Mouse (Mus musculus): ENCODE data around the gene Frmd6. TPM values are rescaled to one million over a fixed set of nuclear protein-coding genes. Genes with fewer than 3 reads are reported as not detected.

Gene Frmd6
- polyA plus RNA-seq (2012; fragmentation: generic; extraction: Trizol): 11.7 TPM

GRCm38 (mm10) chr12:70824729-70825650 is at the start of gene Frmd6:
TSS of gene Frmd6 (plus strand) at chr12:70825514.
- H3ac ChIP-seq (ENCODE audit: control insufficient read depth, insufficient read length): peak within 1 kb of the TSS; percentile 91
- peaks cover 41% of the 10 kb centered on the region for H3K79me2 ChIP-seq (ENCODE audit: control insufficient read depth, insufficient read depth)
- no peak for TF ChIP-seq E2F4 (IDR thresholded peaks at IDR 0.05; ENCODE audit: insufficient read depth)
- TF ChIP-seq POLR2AphosphoS2 (IDR thresholded peaks at IDR 0.05; ENCODE audit: insufficient read length, low read depth): peak; percentile 100
- TF ChIP-seq POLR2A (IDR thresholded peaks at IDR 0.05; ENCODE audit: insufficient read length, low read depth): peak; percentile 100
- TF ChIP-seq TCF3 (IDR thresholded peaks at IDR 0.05; ENCODE audit: insufficient read length, low read depth): peak; percentile 64
- peak in 2 of 3 experiments; percentile 45 to 88 for TF ChIP-seq MYOD1 (IDR thresholded peaks at IDR 0.05; ENCODE audit: control insufficient read depth in 1 of 3, insufficient read length in 2 of 3, low read depth in 2 of 3)
- TF ChIP-seq SRF (IDR thresholded peaks at IDR 0.05; ENCODE audit: control insufficient read depth, insufficient read length, low read depth): peak; percentile 29
- peak; percentile 40 for TF ChIP-seq REST (IDR thresholded peaks at IDR 0.05; ENCODE audit: insufficient read depth, insufficient read length)
- no peak for TF ChIP-seq CEBPB (IDR thresholded peaks at IDR 0.05; ENCODE audit: insufficient read depth, poor library complexity, severe bottlenecking)
- TF ChIP-seq MYOG (IDR thresholded peaks at IDR 0.05; ENCODE audit: control insufficient read depth in 1 of 3, insufficient read depth in 1 of 3, insufficient read length in 2 of 3, low read depth in 2 of 3): peak in 2 of 3 experiments; percentile 42 to 76
- no peak for TF ChIP-seq MAX (IDR thresholded peaks at IDR 0.05; ENCODE audit: low read depth)
- TF ChIP-seq USF1 (IDR thresholded peaks at IDR 0.05; ENCODE audit: low read depth): no peak

GRCm38 (mm10) chr12:70775609-70776008 is 49.7 kb upstream of the Frmd6 start:
- H3K36me3 ChIP-seq (ENCODE audit: control insufficient read depth, insufficient read depth): no peaks in the 10 kb centered on the region
- no peak overlapping the region for H3K4me2 ChIP-seq (ENCODE audit: low read depth)
- H3K79me2 ChIP-seq (ENCODE audit: control insufficient read depth, insufficient read depth): no peaks in the 10 kb centered on the region
- no peak overlapping the region for H3ac ChIP-seq (ENCODE audit: control insufficient read depth, insufficient read length)
- H3K4me3 ChIP-seq: no peak overlapping the region
- TF ChIP-seq SRF (IDR thresholded peaks at IDR 0.05; ENCODE audit: control insufficient read depth, insufficient read length, low read depth): no peak
- TF ChIP-seq POLR2A (IDR thresholded peaks at IDR 0.05; ENCODE audit: insufficient read length, low read depth): no peak
- no peak for TF ChIP-seq E2F4 (IDR thresholded peaks at IDR 0.05; ENCODE audit: insufficient read depth)
- no peak for TF ChIP-seq REST (IDR thresholded peaks at IDR 0.05; ENCODE audit: insufficient read depth, insufficient read length)
- TF ChIP-seq CEBPB (IDR thresholded peaks at IDR 0.05; ENCODE audit: insufficient read depth, poor library complexity, severe bottlenecking): no peak
- no peak for TF ChIP-seq TCF12 (IDR thresholded peaks at IDR 0.05; ENCODE audit: insufficient read depth, poor library complexity, severe bottlenecking)
- no peak for TF ChIP-seq MAX (IDR thresholded peaks at IDR 0.05; ENCODE audit: low read depth)
- TF ChIP-seq MYOD1 (IDR thresholded peaks at IDR 0.05; ENCODE audit: control insufficient read depth in 1 of 3, insufficient read length in 2 of 3, low read depth in 2 of 3): no peak
- no peak for TF ChIP-seq USF1 (IDR thresholded peaks at IDR 0.05; ENCODE audit: low read depth)
- no peak for TF ChIP-seq MYOG (IDR thresholded peaks at IDR 0.05; ENCODE audit: control insufficient read depth in 1 of 3, insufficient read depth in 1 of 3, insufficient read length in 2 of 3, low read depth in 2 of 3)
- TF ChIP-seq POLR2AphosphoS2 (IDR thresholded peaks at IDR 0.05; ENCODE audit: insufficient read length, low read depth): no peak
- TF ChIP-seq TCF3 (IDR thresholded peaks at IDR 0.05; ENCODE audit: insufficient read length, low read depth): no peak
- H3K27me3 ChIP-seq (ENCODE audit: control insufficient read depth, insufficient read depth, insufficient read length): no peaks in the 10 kb centered on the region

More at GRCm38 (mm10) chr12:70824729-70825650, at the start of gene Frmd6:
- Histone ChIP-seq H3K4me2 (ENCODE audit: low read depth) (peak within 1 kb of the TSS; percentile 96), H3K36me3 (ENCODE audit: control insufficient read depth, insufficient read depth) (no peaks in the 10 kb centered on the region), H3K27me3 (ENCODE audit: control insufficient read depth, insufficient read depth, insufficient read length) (no peaks in the 10 kb centered on the region), H3K4me3 (peak within 1 kb of the TSS; percentile 84)

- H3K36me3 ChIP-seq (ENCODE audit: control insufficient read depth, insufficient read depth): no peaks in the 10 kb centered on the region
- H3ac ChIP-seq (ENCODE audit: control insufficient read depth, insufficient read length): no peak overlapping the region
- no peaks in the 10 kb centered on the region for H3K79me2 ChIP-seq (ENCODE audit: control insufficient read depth, insufficient read depth)
- H3K27me3 ChIP-seq (ENCODE audit: control insufficient read depth, insufficient read depth, insufficient read length): no peaks in the 10 kb centered on the region
- no peak overlapping the region for H3K4me2 ChIP-seq (ENCODE audit: low read depth)
- TF ChIP-seq POLR2AphosphoS2 (IDR thresholded peaks at IDR 0.05; ENCODE audit: insufficient read length, low read depth) (no peak), MYOG (IDR thresholded peaks at IDR 0.05; ENCODE audit: control insufficient read depth in 1 of 3, insufficient read depth in 1 of 3, insufficient read length in 2 of 3, low read depth in 2 of 3) (no peak), REST (IDR thresholded peaks at IDR 0.05; ENCODE audit: insufficient read depth, insufficient read length) (no peak)
- H3K4me3 ChIP-seq: no peak overlapping the region
These were observed 48.6 kb upstream of the Frmd6 start for GRCm38 (mm10) chr12:70776683-70777082.

- no peaks in the 10 kb centered on the region for H3K79me2 ChIP-seq (ENCODE audit: control insufficient read depth, insufficient read depth)
- no peak for TF ChIP-seq CEBPB (IDR thresholded peaks at IDR 0.05; ENCODE audit: insufficient read depth, poor library complexity, severe bottlenecking)
- TF ChIP-seq POLR2A (IDR thresholded peaks at IDR 0.05; ENCODE audit: insufficient read length, low read depth): no peak
- no peak for TF ChIP-seq POLR2AphosphoS2 (IDR thresholded peaks at IDR 0.05; ENCODE audit: insufficient read length, low read depth)
- no peak for TF ChIP-seq MYOG (IDR thresholded peaks at IDR 0.05; ENCODE audit: control insufficient read depth in 1 of 3, insufficient read depth in 1 of 3, insufficient read length in 2 of 3, low read depth in 2 of 3)
- TF ChIP-seq SRF (IDR thresholded peaks at IDR 0.05; ENCODE audit: control insufficient read depth, insufficient read length, low read depth): no peak
- TF ChIP-seq MAX (IDR thresholded peaks at IDR 0.05; ENCODE audit: low read depth): no peak
- TF ChIP-seq TCF12 (IDR thresholded peaks at IDR 0.05; ENCODE audit: insufficient read depth, poor library complexity, severe bottlenecking): no peak
- TF ChIP-seq MYOD1 (IDR thresholded peaks at IDR 0.05; ENCODE audit: control insufficient read depth in 1 of 3, insufficient read length in 2 of 3, low read depth in 2 of 3): no peak
- TF ChIP-seq REST (IDR thresholded peaks at IDR 0.05; ENCODE audit: insufficient read depth, insufficient read length): no peak
- no peak for TF ChIP-seq TCF3 (IDR thresholded peaks at IDR 0.05; ENCODE audit: insufficient read length, low read depth)
- no peak for TF ChIP-seq USF1 (IDR thresholded peaks at IDR 0.05; ENCODE audit: low read depth)
- no peak for TF ChIP-seq E2F4 (IDR thresholded peaks at IDR 0.05; ENCODE audit: insufficient read depth)
- no peaks in the 10 kb centered on the region for H3K36me3 ChIP-seq (ENCODE audit: control insufficient read depth, insufficient read depth)
- H3K27me3 ChIP-seq (ENCODE audit: control insufficient read depth, insufficient read depth, insufficient read length): no peaks in the 10 kb centered on the region
- no peak overlapping the region for H3ac ChIP-seq (ENCODE audit: control insufficient read depth, insufficient read length)
- H3K4me2 ChIP-seq (ENCODE audit: low read depth): no peak overlapping the region
- no peak overlapping the region for H3K4me3 ChIP-seq
These were observed 47.8 kb upstream of the Frmd6 start for GRCm38 (mm10) chr12:70777466-70777865.
